ENCODE assay signal across 8 mouse cellular contexts in genomic region chr15:100495102-100495501, GRCm38 (mm10). TPM values are rescaled to one million over a fixed set of nuclear protein-coding genes. Genes with fewer than 3 reads are reported as not detected.
DNase-seq lines count a peak whose midpoint lies in the region; ATAC-seq lines count a peak whose summit lies in the region.

TSS of gene Csrnp2 (minus strand) at chr15:100495488.

- ATAC-seq in common myeloid progenitor, adult 5-6 weeks (replicated peaks; ENCODE audit: low read depth, poor library complexity, severe bottlenecking) = peak; percentile 94
- peak; percentile 96 for ATAC-seq in megakaryocyte progenitor cell, adult 5-6 weeks (replicated peaks; ENCODE audit: poor library complexity)

- DNase-seq in ZHBTc4 (ENCODE audit: low read depth, low spot score) = peak; percentile 97
- DNase-seq in gastrocnemius, adult 8-10 months (ENCODE audit: low spot score in 2 of 2) = peak; percentile 82 to 87
- DNase-seq in induced T-regulatory cell, adult 2 months (ENCODE audit: low read depth) = peak; percentile 87
- peak; percentile 73 to 92 for DNase-seq in left cerebral cortex, adult 9 months (ENCODE audit: low spot score in 2 of 2)
- peak; percentile 94 for DNase-seq in right cerebral cortex, postnatal 14 days
- DNase-seq in urinary bladder, postnatal 36 days (ENCODE audit: low spot score in 2 of 2) = peak; percentile 83 to 90

RNA-seq across cellular contexts. Expression of gene Csrnp2, which starts in this region (rescaled TPM):
- total RNA-seq in common myeloid progenitor, adult 5-6 weeks (2017) = 2.6 and 4.0 TPM in 2 replicates
- total RNA-seq in gastrocnemius, adult 8-10 months (2022) = 1 to 10 TPM; 2.6 to 4.0 (median 3.4) TPM
- total RNA-seq in megakaryocyte progenitor cell, adult 5-6 weeks (2015) = 1.5 and 1.6 TPM in 2 replicates
- total RNA-seq in megakaryocyte progenitor cell, adult 5-6 weeks (2017) = 1.7 and 2.7 TPM in 2 replicates

Comparison
In these comparisons a context has a peak if more than half of its experiments do, and no peak if none do; other contexts are left out.
1. Peak in every context shown above with its lines: DNase-seq and ATAC-seq.